Mouse (Mus musculus) small intestine, adult 2 months (tissue): Measurements from ENCODE around the gene Plxnc1.

Experiments
- CTCF ChIP-seq: fragments of 200-500 bp; IDR thresholded peaks from 2 replicates; pipeline ENCODE4 v1.5.1; 2012; ENCODE audit warnings: low read depth, mild to moderate bottlenecking, control low read depth, inconsistent platforms, low read length, moderate library complexity, mixed read lengths; ENCODE audit not compliant: insufficient replicate concordance, insufficient read length; ENCODE audit errors: extremely low read depth
- POLR2A ChIP-seq: fragments of 200-500 bp; IDR thresholded peaks from 2 replicates; pipeline ENCODE4 v1.6.1; 2012; ENCODE audit warnings: low read depth, mild to moderate bottlenecking, control low read depth, inconsistent platforms, low read length, moderate library complexity

- TF ChIP-seq CTCF = no peak
- no peak for TF ChIP-seq POLR2A
These were observed 35.5 kb downstream of the Plxnc1 start for GRCm38 (mm10) chr10:94908976-94909717.
